Mouse (Mus musculus) adrenal gland, adult 8-10 months (tissue): ENCODE data around the gene Cuzd1. TPM values are rescaled to one million over a fixed set of nuclear protein-coding genes. Genes with fewer than 3 reads are reported as not detected.

Experiments
- total RNA-seq, 4 experiments: library from RNA; stranded (reverse); gene quantifications; 2 replicates each; pipeline ENCODE4 v1.2.4; 2022

Cuzd1 gene
- total RNA-seq, 4 experiments from 2014 or later, result not detected

Other genes with a start within 250 kb of the Cuzd1 start
- gene 4933402N03Rik, start 176.0 kb downstream of the Cuzd1 start, total RNA-seq, result not detected
- gene 5430419D17Rik, start 147.9 kb downstream of the Cuzd1 start, total RNA-seq, result not detected
- not detected for gene Fam24b, start 7.2 kb upstream of the Cuzd1 start, total RNA-seq
- gene Fam24a, start 11.6 kb upstream of the Cuzd1 start, total RNA-seq, result not detected
- 10 to 100 TPM; 11.0 to 14.8 (median 12.0) TPM for gene 2310057M21Rik, start 40.5 kb upstream of the Cuzd1 start, total RNA-seq
- 10 to 100 TPM; 19.4 to 21.4 (median 20.1) TPM for gene Pstk, start 48.8 kb upstream of the Cuzd1 start, total RNA-seq
- 10 to 100 TPM; 33.5 to 39.7 (median 35.7) TPM for gene Ikzf5, start 88.2 kb upstream of the Cuzd1 start, total RNA-seq
- 100 to 1,000 TPM; 157 to 791 (median 490) TPM for gene Acadsb, start 88.3 kb upstream of the Cuzd1 start, total RNA-seq
- gene Hmx3, start 220.6 kb upstream of the Cuzd1 start, total RNA-seq, result not detected
- not detected for gene Hmx2, start 226.5 kb upstream of the Cuzd1 start, total RNA-seq
- 10 to 100 TPM; 68.7 to 79.5 (median 71.3) TPM for gene Bub3, start 237.9 kb upstream of the Cuzd1 start, total RNA-seq